Mouse (Mus musculus): ENCODE data around the gene Clec4f. TPM values are rescaled to one million over a fixed set of nuclear protein-coding genes. Genes with fewer than 3 reads are reported as not detected.

The Clec4f gene
- 0.14 TPM in 1 of 2 replicates, not detected in the other for polyA plus RNA-seq (2015; fragmentation: Nextera tagmentation; extraction: Ambion mirVana)

GRCm38 (mm10) chr6:83656087-83656486, at the start of gene Clec4f:
TSS of gene Clec4f (minus strand) at chr6:83656187.

DNA sequence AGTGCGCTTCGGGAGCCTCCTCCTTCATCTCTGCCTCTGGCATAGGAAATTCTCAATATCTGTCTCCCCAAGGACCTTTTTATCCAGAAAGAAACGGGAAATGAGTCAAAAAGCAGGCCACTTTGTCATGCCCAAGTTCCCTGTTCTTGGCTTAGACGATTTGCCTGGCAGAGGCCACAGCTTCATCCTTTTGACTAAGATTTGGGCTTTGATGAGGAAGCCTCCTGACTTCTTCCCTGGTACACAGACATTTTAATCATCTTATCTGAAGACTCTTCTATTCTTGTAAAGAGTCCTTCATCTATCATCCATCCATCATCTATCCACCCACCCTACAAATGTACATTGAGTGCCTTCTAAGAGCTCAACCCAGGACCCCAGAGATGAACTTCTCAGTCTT, 21.8 kb upstream of the Clec4f start, which contains the start of gene Cd207:
Cd207 (minus strand) TSS at position 101 of the 400 bp plus-strand sequence.

Other genes with a start within 250 kb of the Clec4f start
- gene Tet3, start 197.1 kb downstream of the Clec4f start, polyA plus RNA-seq (2015; fragmentation: Nextera tagmentation; extraction: Ambion mirVana): 40.1 and 47.8 TPM in 2 replicates
- gene Dguok, start 149.2 kb downstream of the Clec4f start, polyA plus RNA-seq (2015; fragmentation: Nextera tagmentation; extraction: Ambion mirVana): 59.5 and 60.7 TPM in 2 replicates
- gene Actg2, start 119.9 kb downstream of the Clec4f start, polyA plus RNA-seq (2015; fragmentation: Nextera tagmentation; extraction: Ambion mirVana): 1.5 and 2.5 TPM in 2 replicates
- gene Stambp, start 83.5 kb downstream of the Clec4f start, polyA plus RNA-seq (2015; fragmentation: Nextera tagmentation; extraction: Ambion mirVana): 58.1 and 62.0 TPM in 2 replicates
- gene Cd207, start 21.7 kb upstream of the Clec4f start, polyA plus RNA-seq (2015; fragmentation: Nextera tagmentation; extraction: Ambion mirVana): 0.10 and 0.15 TPM in 2 replicates
- gene Vax2, start 55.1 kb upstream of the Clec4f start, polyA plus RNA-seq (2015; fragmentation: Nextera tagmentation; extraction: Ambion mirVana): not detected in 2 replicates
- not detected in 2 replicates for gene Atp6v1b1, start 86.8 kb upstream of the Clec4f start, polyA plus RNA-seq (2015; fragmentation: Nextera tagmentation; extraction: Ambion mirVana)
- 0.09 TPM in 1 of 2 replicates, not detected in the other for gene Ankrd53, start 106.5 kb upstream of the Clec4f start, polyA plus RNA-seq (2015; fragmentation: Nextera tagmentation; extraction: Ambion mirVana)
- 72.1 and 74.3 TPM in 2 replicates for gene Tex261, start 119.6 kb upstream of the Clec4f start, polyA plus RNA-seq (2015; fragmentation: Nextera tagmentation; extraction: Ambion mirVana)
- gene Nagk, start 138.8 kb upstream of the Clec4f start, polyA plus RNA-seq (2015; fragmentation: Nextera tagmentation; extraction: Ambion mirVana): 98.4 and 112 TPM in 2 replicates
- gene Paip2b, start 175.6 kb upstream of the Clec4f start, polyA plus RNA-seq (2015; fragmentation: Nextera tagmentation; extraction: Ambion mirVana): 24.0 and 27.5 TPM in 2 replicates
- gene Zfp638, start 210.9 kb upstream of the Clec4f start, polyA plus RNA-seq (2015; fragmentation: Nextera tagmentation; extraction: Ambion mirVana): 54.0 and 57.7 TPM in 2 replicates

Measured in neural tube, postnatal 0 days (tissue).